Mouse (Mus musculus): ENCODE measurements around the gene Phf1. TPM values are rescaled to one million over a fixed set of nuclear protein-coding genes. Genes with fewer than 3 reads are reported as not detected.

Phf1 gene
- 112 TPM for polyA plus RNA-seq (2017; shearing (Covaris generic))

DNA sequence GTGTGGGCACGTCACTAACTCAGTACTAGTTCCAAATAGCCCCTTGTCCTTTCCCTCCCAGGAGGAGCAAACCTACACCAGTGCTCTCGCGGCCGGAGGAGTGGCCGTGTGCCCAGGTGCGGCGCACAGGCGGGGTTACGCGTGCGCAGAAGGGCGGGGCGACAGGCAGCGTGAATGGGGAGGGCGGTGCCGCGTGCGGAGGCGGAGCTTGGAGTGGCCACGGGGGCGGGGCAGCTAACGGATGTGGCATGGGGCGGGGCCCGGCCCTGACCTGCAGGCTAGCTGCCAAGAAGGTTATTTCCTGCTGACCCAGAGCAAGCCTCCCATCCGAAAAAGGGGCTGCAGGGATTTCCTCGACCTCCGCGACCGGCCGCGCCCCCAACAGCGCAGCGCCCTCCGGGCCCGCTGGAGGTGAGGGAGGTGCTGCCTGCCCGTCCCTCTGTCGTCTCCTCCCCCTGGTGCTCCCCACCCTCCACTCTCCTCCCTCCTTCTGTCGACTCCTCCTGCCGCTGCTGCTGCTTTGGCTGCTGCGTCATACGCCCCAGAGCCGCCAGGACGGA, at the start of gene Phf1:
TSS of gene Phf1 (plus strand) at position 214 of the 560 bp plus-strand sequence.

DNA sequence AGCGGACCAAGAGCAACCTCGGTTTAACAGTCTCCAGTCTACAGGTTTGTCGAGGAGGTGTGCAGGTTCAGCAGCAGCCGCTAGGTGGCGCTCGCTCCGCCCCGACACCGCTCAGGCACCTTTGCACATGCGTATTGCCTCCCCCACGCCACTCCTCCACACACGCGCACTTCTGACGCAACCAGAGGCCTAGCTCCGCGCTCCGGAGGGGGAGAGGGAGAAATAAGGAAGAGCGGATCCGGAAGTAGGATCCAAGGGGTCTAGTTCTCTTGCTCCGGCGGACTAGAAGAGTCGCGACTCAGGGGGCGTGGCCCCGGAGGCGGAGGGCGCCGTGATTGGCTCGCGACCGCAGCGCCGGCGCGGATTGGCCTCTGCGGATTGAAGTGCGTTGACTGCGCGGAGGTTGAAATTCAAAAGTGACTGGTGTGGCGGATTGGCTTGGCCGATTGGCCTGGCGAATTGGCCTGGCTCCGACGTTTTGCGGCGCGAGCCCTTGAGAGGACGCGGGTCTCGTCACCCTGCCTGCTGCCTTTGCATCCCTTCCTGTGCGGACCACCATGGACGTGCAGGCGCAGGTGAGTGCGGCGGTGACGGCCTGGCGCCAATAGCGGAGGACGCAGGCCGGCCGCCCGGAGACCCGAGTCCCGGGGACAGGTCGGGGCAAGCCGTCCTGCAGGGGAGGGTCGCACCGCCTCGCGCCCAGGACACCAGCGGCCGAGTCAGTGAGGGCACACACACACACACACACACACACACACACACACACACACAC, 16.0 kb upstream of the Phf1 start, which contains the start of gene Kifc5b:
TSS of gene Kifc5b (plus strand) at position 381 of the 772 bp plus-strand sequence.

DNA sequence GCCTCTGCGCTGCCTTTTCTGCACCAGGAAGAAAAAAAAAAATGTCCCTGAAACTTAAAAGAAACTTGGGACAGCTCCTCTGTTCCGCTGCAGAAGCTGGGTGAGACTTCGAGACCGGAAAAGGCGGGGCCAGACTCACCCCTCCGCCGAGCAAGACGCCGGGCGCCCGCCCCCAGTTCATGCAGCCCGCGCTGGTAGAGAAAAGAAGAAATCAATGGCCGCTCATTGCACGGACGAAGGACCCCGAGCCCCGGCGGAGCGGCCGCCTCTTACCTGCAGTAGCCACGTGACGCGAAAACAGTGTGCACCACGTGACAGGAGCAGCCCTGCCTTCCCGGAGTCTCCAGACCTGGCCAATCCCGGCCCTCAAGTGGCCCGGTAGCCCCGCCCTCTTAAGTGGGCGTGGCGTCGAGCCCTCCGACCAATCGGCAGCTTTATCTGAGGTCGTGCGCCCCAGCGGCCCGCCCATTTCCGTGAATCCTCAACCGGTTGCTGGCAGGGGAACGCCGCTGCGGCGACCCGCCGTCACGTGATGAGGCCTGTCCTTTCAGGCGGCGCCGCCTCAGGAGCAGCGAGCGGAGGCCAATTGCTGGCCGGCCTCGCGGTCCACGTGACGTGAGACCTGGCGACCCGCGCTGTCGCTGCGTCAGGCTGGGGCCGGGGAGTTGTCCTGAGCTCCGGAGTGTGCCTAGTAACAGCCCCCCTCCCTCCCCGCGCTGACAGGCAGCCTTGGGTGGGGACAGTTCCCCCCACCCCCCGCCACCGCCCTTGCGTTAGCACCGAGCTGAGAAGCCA, 6.5 kb downstream of the Phf1 start, which contains the start of gene Cuta:
TSS of gene Cuta (minus strand) at position 392 of the 795 bp plus-strand sequence.

DNA sequence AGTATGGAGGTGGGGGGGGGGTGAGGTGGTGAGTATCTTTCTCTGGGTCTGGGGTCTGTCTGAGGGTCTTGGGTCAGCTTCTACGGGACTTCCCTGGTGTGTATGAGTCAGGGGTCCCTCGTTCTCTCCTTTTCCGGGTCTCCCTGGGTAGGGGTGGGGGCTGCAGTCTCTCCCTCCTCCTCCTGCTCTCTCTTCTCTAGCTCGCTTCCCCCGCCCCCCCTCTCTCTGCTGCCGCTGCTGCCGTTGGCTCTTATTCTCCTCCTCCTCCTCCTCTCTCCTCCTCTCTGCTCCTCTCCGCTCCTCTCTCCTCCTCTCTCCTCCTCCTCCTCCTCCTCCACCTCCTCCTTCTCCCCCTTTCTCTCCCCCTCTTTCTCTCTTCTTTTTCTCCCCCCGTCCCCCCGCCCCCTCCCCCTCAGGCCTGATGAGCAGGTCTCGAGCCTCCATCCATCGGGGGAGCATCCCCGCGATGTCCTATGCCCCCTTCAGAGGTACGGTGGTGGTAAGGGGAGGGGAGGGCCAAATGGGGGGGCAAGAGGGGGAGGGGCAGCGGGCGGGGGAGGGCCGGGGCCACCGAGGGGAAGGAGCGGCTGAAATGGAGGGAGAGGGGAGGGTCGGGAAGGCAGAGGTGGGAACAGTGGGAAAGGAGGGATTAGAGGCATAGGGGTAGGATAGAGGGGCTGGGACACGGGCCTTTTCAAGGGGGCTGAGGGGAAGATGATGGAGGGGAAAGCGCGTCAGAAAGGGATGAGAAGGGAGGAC, 8.4 kb downstream of the Phf1 start, which contains the start of gene Syngap1:
TSS of gene Syngap1 (plus strand) at position 223 of the 759 bp plus-strand sequence.

DNA sequence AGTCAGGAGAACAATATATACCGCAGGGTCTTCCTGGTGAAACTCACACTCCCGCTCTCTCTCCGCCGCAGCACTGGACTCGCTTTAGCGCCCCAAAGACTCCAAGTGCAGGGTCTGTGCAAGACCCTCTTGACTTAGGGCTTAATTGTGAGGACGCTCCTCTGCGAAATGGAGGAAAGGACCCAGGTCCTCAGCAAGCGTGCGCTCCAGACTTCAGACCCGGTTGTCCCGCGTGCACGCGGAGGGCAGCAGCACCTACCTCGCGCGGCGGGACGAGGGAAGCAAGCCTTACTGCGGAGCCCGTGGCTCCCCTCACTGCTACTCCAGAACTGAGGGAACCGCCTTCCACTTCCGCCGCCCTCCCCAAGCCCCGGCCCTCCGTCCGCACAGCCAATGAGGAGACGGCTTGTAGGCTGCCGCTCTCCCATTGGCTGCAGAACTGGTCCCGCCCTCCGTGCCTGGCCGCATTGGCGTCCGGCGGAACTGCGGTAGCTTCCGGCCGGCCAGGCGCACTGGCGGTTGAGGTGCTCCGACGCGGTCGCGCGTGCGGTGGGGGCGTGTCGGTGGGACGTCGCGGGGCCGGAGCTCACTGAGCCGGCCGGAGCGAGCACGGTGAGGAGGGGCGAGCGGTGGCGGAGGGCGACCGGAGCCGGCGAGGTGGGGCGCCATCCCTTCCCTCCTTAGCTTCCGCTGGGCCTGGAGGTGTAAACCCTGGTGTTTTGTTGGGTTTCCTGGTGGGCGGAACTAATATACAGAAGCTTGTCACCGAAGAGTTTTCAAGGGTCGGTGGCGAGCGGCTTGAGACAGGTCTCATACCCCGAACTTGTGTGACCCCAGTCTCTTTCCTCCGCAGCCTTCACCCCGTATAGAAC, 40.1 kb downstream of the Phf1 start, which contains the start of gene Zbtb9:
TSS of gene Zbtb9 (plus strand) at position 465 of the 872 bp plus-strand sequence.

Other genes starting within 250 kb of the Phf1 start
- gene Crebrf, start 217.4 kb upstream of the Phf1 start, polyA plus RNA-seq (2017; shearing (Covaris generic)) = 105 TPM
- gene Bnip1, start 152.0 kb upstream of the Phf1 start, polyA plus RNA-seq (2017; shearing (Covaris generic)) = 37.7 TPM
- not detected for gene Nkx2-5, start 88.0 kb upstream of the Phf1 start, polyA plus RNA-seq (2017; shearing (Covaris generic))
- gene Kifc5b, start 16.0 kb upstream of the Phf1 start, polyA plus RNA-seq (2017; shearing (Covaris generic)) = 1.8 TPM
- 200 TPM for gene Cuta, start 6.5 kb downstream of the Phf1 start, polyA plus RNA-seq (2017; shearing (Covaris generic))
- not detected for gene Syngap1, start 8.2 kb downstream of the Phf1 start, polyA plus RNA-seq (2017; shearing (Covaris generic))
- 15.9 TPM for gene Zbtb9, start 40.1 kb downstream of the Phf1 start, polyA plus RNA-seq (2017; shearing (Covaris generic))
- gene Bak1, start 96.0 kb downstream of the Phf1 start, polyA plus RNA-seq (2017; shearing (Covaris generic)) = 2.3 TPM
- 12.5 TPM for gene Itpr3, start 124.3 kb downstream of the Phf1 start, polyA plus RNA-seq (2017; shearing (Covaris generic))
- gene Uqcc2, start 200.9 kb downstream of the Phf1 start, polyA plus RNA-seq (2017; shearing (Covaris generic)) = 126 TPM
- not detected for gene Ip6k3, start 234.7 kb downstream of the Phf1 start, polyA plus RNA-seq (2017; shearing (Covaris generic))

Data from CD4-positive, CD25-positive, alpha-beta regulatory T cell, adult 9 weeks (primary cell).